19 mouse cellular contexts compared by ENCODE assay signal in the genomic region with DNA sequence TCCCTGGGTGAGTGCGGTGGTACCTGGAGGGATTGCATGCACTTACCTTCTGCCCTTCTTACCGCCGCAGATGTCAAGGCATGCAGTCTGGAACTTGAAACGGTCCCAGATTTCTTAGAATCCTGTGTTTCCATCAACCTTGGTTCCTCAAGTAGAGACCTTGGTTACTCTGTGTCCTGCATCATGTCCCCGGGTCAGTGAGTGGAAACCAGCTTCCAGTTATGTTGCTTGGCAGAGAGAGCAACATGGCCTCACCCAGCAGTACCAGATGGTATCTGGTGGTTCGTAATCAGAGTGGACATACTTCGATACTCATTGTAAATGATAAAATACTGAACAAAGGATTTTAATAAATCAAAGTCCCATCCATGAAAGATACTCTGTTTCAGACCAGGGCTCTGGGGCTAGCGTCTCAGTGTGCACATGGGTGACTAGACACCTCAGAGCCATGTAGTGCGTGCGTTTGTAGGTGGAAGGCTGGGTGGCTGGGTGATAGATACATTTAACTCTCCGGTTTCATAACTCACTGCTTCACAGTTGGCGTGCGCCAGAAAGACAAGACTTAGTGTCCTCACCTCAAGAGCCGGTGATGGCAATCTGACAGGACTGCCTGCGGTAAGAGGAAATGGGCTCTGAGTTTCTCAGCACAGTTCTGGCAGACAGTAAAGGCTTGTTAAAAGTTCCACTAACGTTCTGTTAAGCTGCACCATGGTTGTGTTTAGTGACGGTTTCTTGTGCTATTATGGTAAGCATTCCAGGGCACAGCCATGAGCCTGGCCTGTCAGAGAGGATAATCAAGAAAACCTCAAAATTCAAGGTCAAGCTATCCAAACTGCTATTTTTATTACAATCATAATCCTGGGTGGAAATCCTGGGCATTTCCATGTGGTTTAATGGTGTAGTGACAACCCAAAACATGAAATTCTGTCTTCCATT. TPM values are rescaled to one million over a fixed set of nuclear protein-coding genes. Genes with fewer than 3 reads are reported as not detected.
A peak's percentile ranks its signal among the peaks of the same experiment; 100 is the strongest.
DNase-seq lines count a peak whose midpoint lies in the region; ATAC-seq lines count a peak whose summit lies in the region.
"Had no signal": no experiment of that assay in that cellular context is flagged by ENCODE, and none has a peak within 500 bp of the region (broad histone marks: within the 10 kb centered on the region; RNA-seq: fewer than 3 reads in every experiment).

No protein-coding gene starts in this region.

- H3K4me1 ChIP-seq in limb, embryonic 13.5 days = peaks cover 10% of the 10 kb centered on the region
- peaks cover 4% of the 10 kb centered on the region; the same call in 1 of the 2 replicates for H3K4me1 ChIP-seq in limb, embryonic 10.5 days
- no peaks in the 10 kb centered on the region for H3K4me1 ChIP-seq in hindbrain, embryonic 16.5 days (ENCODE audit: control insufficient read depth, insufficient read depth, low read depth, low read length)
- H3K4me1 ChIP-seq: midbrain, embryonic 10.5 days had no signal

- ATAC-seq in limb, embryonic 13.5 days (ENCODE audit: low FRiP score, low read depth) = no peak
- ATAC-seq in hindbrain, embryonic 16.5 days = no peak

- H3K4me2 ChIP-seq in limb, embryonic 13.5 days (replicated peaks) = no peak overlapping the region
- H3K4me2 ChIP-seq in hindbrain, embryonic 16.5 days (ENCODE audit: low read length) = no peak overlapping the region
- H3K4me2 ChIP-seq: heart, embryonic 12.5 days; hindbrain, embryonic 13.5 days; liver, embryonic 13.5 days had no signal

- H3K4me3 ChIP-seq in limb, embryonic 13.5 days = no peak overlapping the region
- H3K4me3 ChIP-seq in limb, embryonic 10.5 days = no peak overlapping the region
- H3K4me3 ChIP-seq in hindbrain, embryonic 16.5 days (ENCODE audit: low read length) = no peak overlapping the region
- H3K4me3 ChIP-seq: heart, embryonic 12.5 days; hindbrain, embryonic 13.5 days; liver, embryonic 13.5 days; midbrain, embryonic 10.5 days had no signal

- 0 out of 2 replicates have a peak overlapping the region, but pooled peaks have one; percentile 6 for H3K27ac ChIP-seq in limb, embryonic 13.5 days
- no peak overlapping the region for H3K27ac ChIP-seq in limb, embryonic 10.5 days
- H3K27ac ChIP-seq in hindbrain, embryonic 16.5 days (ENCODE audit: low read depth, low read length) = no peak overlapping the region
- H3K27ac ChIP-seq: hindbrain, embryonic 13.5 days; liver, embryonic 13.5 days; macrophage; midbrain, embryonic 10.5 days had no signal

- no peak for DNase-seq in limb, embryonic 10.5 days (ENCODE audit: low spot score)
- peak; percentile 85 to 90 for DNase-seq in cerebellum, adult 18-20 months
- peak; percentile 73 to 80 for DNase-seq in cerebellum, postnatal 14 days
- no peak for DNase-seq in thymus, adult 18-20 months
- DNase-seq in heart, adult 9 months (ENCODE audit: low spot score in 2 of 2) = no peak
- DNase-seq: adrenal gland, adult 2 months; gastrocnemius, postnatal 25 days; heart, postnatal 14 days; kidney, postnatal 36 days; liver, embryonic 13.5 days; retina, postnatal 1 day; right cerebral cortex, postnatal 4 days; thymus, postnatal 25 days had no signal

- H3K36me3 ChIP-seq in limb, embryonic 13.5 days = peaks cover 64% of the 10 kb centered on the region
- peaks cover 90% of the 10 kb centered on the region for H3K36me3 ChIP-seq in limb, embryonic 10.5 days
- H3K36me3 ChIP-seq in hindbrain, embryonic 16.5 days (ENCODE audit: control insufficient read depth, insufficient read depth, low read length) = peaks cover 18% of the 10 kb centered on the region

- no peaks in the 10 kb centered on the region for H3K9me3 ChIP-seq in limb, embryonic 13.5 days
- H3K9me3 ChIP-seq in limb, embryonic 10.5 days (replicated peaks) = no peaks in the 10 kb centered on the region
- no peaks in the 10 kb centered on the region for H3K9me3 ChIP-seq in hindbrain, embryonic 16.5 days (ENCODE audit: control insufficient read depth, low read length)
- H3K9me3 ChIP-seq: heart, embryonic 12.5 days; hindbrain, embryonic 13.5 days; liver, embryonic 13.5 days; midbrain, embryonic 10.5 days had no signal

- WGBS in limb, embryonic 13.5 days = 89% methylated on average over 17 of the region's 17 CpGs
- WGBS in limb, embryonic 10.5 days = 95% methylated on average over 17 of the region's 17 CpGs
- 93% methylated on average over 17 of the region's 17 CpGs for WGBS in hindbrain, embryonic 16.5 days

- no peaks in the 10 kb centered on the region for H3K27me3 ChIP-seq in limb, embryonic 13.5 days
- H3K27me3 ChIP-seq in limb, embryonic 10.5 days (ENCODE audit: low read depth, poor library complexity, severe bottlenecking) = no peaks in the 10 kb centered on the region
- H3K27me3 ChIP-seq in hindbrain, embryonic 16.5 days (replicated peaks; ENCODE audit: control insufficient read depth, insufficient read depth, low read length) = no peaks in the 10 kb centered on the region
- H3K27me3 ChIP-seq: heart, embryonic 12.5 days; hindbrain, embryonic 13.5 days; liver, embryonic 13.5 days had no signal

- no peak overlapping the region for H3K9ac ChIP-seq in limb, embryonic 13.5 days
- H3K9ac ChIP-seq in hindbrain, embryonic 16.5 days (ENCODE audit: low read depth, low read length) = no peak overlapping the region
- H3K9ac ChIP-seq: heart, embryonic 12.5 days; hindbrain, embryonic 13.5 days; liver, embryonic 13.5 days had no signal

RNA-seq across cellular contexts. Expression of a gene that starts 14.3 kb away (rescaled TPM):
- polyA plus RNA-seq in limb, embryonic 13.5 days (2015; fragmentation: Nextera tagmentation; extraction: Ambion mirVana) = 73.2 and 78.6 TPM in 2 replicates
- polyA plus RNA-seq in limb, embryonic 10.5 days (2016; fragmentation: Nextera tagmentation; extraction: Ambion mirVana) = 76.7 and 89.2 TPM in 2 replicates
- polyA plus RNA-seq in hindbrain, embryonic 16.5 days (2015; fragmentation: Nextera tagmentation; extraction: Ambion mirVana) = 96.2 and 102 TPM in 2 replicates

Comparison
In these comparisons a context has a peak if more than half of its experiments do, and no peak if none do; other contexts are left out.
1. DNase-seq: peak in cerebellum, adult 18-20 months (2 of 2) and cerebellum, postnatal 14 days (2 of 2); none in limb, embryonic 10.5 days (single experiment), thymus, adult 18-20 months (0 of 2) and heart, adult 9 months (0 of 2).